Mouse (Mus musculus): Measurements from ENCODE around the gene Vmn2r85.

DNA sequence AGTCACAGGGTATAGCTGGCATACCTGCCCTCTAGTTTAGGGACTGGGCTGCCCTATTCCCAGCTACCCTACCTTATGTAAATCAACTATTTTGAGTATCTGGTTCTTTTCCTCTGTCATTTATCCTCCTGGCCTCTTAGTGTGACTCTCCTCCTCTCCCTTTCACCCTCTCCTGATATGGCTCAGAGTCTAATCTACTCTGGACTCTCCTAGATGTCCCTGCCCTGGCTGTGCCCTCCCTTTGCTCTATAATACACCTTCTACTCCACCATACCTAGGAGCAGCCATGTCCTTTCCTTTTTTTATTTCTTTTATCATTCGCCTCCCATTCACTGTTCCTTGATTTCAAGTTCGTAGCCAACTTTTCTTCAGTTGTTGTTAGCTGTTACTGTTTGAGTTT is 54.4 kb downstream of the Vmn2r85 start:
- TF ChIP-seq CTCF (IDR thresholded peaks at IDR 0.05; ENCODE audit: low read depth) (no peak), EP300 (IDR thresholded peaks at IDR 0.05; ENCODE audit: low read depth) (no peak)

All from heart, postnatal 0 days (tissue).